Mouse (Mus musculus) cerebellum, adult 2 months (tissue): ENCODE measurements around the gene Tspan18.

Experiments used
- CTCF ChIP-seq: fragments of 200-500 bp; IDR thresholded peaks from 2 replicates; pipeline ENCODE4 v1.5.1; 2011; ENCODE audit warnings: low read depth, mild to moderate bottlenecking, control low read depth, low read length, moderate library complexity, borderline replicate concordance; ENCODE audit not compliant: insufficient read depth
- POLR2A ChIP-seq: fragments of 200-500 bp; IDR thresholded peaks from 2 replicates; pipeline ENCODE4 v1.6.1; 2011; ENCODE audit warnings: low read length, control low read depth, borderline replicate concordance; ENCODE audit not compliant: insufficient read depth

GRCm38 (mm10) chr2:93313768-93314632, 20.3 kb downstream of the Tspan18 start:
- TF ChIP-seq POLR2A (no peak), CTCF (no peak)
